Mouse (Mus musculus): ENCODE measurements around the gene Ipo7.
"Not testable (repeated sequence)": the region's sequence is repeated elsewhere in the genome, so short reads cannot be mapped to it uniquely, and the experiment has no call there.

The Ipo7 gene

DNA sequence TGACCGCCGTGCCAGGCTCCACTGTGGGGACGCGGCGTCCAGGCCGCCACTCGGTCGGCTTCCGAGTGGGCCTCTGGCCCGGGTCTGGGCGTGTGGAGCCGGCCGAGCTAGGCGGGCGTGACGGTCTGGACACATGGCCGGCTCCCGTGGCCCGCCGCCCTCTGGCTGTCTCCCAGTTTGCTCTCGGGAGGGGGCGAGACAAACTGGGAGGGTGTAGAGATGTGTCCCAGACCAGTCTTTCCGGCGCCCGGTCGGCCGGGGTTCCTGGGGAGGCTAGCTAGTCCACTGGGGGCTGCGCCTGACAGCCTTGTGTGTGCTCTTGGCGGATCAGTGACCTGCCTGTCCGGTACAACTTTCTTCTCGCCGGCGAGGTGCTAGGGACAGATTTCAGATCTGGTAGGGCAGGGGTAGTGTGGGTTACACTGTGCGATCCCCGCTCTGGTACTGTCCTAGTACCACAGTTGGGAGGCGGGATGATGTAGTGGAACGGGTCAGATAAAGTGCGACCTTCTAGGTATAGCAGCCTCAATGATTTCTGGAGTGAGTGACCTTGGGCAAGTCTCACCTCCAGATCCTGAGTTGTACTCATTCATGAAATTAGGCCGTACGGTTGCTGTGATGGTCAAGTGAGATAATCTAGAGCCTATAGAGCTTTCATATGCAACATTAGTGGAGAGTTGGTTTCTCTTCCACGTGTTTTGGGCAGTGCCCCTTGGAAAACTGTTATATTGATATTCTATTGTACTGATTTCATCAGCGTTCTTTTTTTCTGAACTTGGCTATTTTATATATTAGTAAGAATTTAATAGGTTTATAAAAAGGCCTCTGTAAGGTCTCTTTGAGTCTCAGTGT, 783 bp downstream of the Ipo7 start:
- in situ Hi-C loops (cut with MboI, MseI): no loop called here

DNA sequence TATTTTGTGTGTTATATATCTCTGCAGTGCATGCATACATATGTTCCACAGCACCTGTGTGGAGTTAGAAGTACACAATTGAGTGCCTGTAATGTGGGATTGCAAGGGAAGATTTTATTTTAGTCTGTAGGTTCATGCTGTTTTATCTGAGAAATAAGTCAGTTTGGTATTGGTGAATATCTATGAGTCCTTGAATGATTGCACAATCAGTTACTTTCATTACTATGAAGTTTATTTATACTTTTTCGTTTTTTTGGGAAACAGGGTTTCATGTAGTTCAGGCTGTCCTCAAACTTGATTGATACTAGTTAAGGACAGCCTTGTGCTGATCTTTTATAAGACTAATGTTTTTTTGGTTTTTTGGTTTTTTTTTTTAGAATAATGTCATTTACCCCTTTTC, 5.5 kb downstream of the Ipo7 start:
- in situ Hi-C loops (cut with MboI, MseI): no loop called here

DNA sequence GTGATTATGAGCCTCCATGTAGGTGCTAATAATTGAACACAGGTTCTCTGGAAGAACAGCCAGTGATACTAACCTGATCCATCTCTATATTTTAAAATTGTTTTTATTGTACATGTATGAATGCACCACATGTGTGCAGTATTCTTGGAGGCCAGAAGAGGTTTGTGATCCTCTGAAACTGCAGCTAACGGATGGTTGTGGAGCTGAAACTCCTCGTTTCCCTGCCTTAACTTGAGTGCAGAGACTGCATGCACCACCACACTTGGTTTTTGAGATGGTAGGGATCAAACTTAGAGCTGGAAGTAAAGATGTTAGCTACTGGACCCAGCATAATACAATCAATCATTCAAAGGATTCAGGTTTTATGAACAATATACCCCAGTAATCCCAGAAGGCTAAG, 8.5 kb downstream of the Ipo7 start:
- in situ Hi-C loops (cut with MboI, MseI): no loop called here

DNA sequence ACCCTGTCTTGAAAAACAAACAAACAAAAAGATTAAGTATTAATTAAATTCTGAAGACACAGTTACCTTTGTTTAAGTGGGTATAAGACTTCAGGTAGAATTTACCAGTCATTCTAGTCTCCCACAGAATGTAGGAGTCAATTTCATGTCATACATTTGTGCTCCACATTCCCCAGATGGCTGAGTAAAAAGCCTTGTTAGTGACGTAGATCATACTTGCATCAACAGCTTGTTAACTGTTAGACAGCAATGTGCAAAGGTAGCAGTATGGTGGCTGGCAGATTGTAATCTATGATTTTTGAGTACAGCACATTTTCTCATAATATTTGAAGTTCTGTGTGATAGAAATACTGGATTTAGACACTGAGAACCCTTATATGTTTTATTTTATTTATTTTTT, 10.8 kb downstream of the Ipo7 start:
- in situ Hi-C loops (cut with MboI, MseI): no loop called here

DNA sequence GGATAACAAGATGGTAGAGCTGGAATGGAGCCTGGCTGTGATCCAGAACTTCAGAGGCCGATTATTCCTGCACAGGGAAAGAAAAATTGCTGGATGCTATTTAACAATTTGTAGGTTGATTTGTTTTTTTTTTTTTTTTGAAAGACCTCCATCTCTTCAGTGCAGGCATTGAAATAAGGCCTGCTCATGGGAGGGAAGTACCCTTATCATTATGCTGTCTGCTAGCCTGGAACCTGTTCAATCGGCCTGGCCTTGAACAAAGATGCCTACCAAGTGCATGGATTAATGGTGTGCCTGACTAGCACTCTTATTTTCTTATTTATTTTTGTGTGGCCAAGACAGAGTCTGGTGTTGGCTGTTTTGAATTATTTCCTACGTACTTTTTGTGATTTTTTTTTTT, 12.3 kb downstream of the Ipo7 start:
- in situ Hi-C loops (cut with MboI, MseI): no loop called here

DNA sequence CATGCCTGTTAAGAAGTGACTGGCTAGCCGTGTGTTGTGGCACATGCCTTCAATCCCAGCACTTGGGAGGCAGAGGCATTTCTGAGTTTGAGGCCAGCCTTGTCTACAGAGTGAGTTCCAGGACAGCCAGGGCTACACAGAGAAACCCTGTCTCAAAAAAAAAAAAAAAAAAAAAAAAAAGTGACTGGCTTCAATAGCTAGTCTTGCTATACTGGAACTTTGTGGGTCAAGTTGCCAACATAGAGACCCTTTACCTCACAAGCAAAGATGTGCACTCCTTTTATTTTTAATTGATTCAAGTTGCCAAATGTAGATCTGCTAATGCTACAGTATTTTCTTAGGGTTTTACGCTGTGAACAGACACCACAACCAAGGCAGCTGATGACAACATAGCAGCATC, 39.6 kb downstream of the Ipo7 start:
- in situ Hi-C loops (cut with MboI, MseI): not testable (repeated sequence)

DNA sequence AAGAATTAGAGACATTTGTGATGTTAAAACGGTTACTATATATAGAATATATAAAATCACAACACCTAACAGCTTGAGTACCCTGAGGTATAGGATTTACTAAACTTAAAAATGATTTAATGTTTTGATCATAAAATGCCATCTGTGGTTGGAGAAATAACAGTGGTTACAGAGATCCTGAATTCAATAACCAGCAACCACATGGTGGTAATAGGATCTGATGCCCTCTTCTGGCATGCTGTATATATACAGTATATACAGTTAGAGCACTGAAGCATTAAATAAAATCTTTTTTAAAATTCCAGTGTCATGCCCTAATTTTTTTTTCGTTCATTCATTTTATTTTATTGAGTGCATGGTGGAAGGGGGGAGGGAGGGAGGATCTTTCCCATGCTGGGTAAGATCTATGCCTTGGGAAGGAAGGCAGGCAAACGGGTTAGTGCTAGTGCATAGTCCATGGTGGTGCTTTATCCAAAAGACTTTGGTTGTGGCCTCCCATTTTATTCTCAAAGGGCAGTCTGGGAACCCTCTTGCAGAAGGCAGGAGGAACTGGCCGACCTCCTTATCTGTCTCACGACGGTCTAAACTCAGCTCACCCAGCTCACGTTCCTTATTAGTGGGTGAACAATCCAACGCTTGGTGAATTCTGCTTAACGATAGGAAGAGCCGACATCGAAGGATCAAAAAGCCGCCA, 41.2 kb downstream of the Ipo7 start:
- in situ Hi-C loops (cut with MboI, MseI): no loop called here

DNA sequence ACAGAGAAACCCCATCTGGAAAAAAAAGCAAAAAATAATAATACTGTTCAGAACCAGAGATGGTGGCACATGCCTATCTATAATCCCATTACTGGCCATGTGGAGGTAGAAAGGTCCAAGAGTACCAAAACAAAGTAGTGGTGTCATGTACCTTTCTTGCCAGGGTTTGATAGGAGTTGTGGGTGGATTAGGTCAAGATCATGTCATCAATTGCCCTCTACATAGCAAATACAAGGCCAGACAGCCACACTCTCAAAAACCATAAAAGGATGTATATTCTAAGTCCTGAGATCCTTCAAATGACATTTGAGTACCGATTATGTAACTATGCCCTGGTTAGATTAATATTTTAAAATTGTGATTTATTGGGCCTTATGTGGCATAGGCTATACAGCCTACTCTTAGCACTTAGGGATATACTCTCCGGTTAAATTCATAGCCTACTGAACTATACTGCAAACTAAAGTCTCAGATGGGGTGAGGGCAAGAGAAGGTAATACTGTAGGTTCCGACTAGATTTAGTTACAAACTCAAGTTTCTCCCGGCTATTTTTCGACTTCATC, 42.1 kb downstream of the Ipo7 start:
- in situ Hi-C loops (cut with MboI, MseI): no loop called here

DNA sequence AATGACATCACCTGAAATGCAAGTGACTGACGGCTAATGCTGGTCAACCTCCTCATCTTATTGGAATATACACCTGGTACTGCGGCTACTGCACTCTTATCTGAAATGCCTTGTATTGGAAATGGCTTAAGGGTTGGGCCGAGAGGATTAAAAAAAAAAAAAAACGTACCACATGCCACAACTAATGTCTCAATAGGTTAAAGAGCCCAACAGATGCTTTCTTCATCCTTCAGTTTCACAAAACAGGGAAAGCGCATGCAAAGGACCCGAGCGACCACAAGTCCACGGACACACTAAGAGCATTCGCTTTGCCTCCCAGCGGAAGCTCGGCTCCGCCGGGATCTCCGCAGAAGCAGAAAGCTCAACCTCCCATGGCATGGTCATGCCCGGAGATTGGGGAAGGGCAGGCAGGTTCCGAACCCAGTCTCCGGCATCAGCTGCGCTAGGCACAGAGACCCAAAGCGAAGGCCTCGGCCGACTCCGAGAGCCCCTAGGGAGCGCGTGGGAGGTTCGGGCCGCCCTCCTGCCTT, 42.7 kb downstream of the Ipo7 start:
- in situ Hi-C loops (cut with MboI, MseI): no loop called here

DNA sequence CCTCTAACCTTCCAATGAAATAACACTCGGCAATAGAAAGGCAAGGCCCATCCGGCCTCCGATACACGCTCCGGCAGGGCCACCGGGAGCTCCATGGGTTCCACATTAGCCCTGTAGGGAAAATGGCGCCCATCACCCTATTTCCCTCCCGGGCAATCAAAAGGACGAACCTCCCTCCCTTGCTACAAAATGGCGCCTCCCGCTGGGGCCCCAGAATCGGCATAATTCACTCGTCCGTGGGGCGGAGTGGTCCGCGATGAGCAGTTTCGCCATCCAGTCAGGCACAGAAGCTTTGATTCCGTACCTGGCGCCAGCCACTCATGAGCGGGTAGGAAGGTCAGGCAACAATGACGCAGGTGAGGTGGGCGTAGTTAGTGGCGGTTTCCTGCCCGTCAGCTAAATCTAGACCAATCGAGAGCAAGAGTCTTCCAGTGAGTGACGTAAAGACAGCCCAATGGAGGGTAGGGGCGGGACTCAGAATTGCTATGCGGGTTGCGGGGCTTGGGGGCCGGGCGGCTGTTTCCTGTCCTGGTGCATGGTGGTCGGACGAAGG, 43.2 kb downstream of the Ipo7 start, which contains the start of gene Zfp143:
TSS of gene Zfp143 (plus strand) at position 19 of the 553 bp plus-strand sequence.
- in situ Hi-C loops (cut with MboI, MseI): no loop called here

DNA sequence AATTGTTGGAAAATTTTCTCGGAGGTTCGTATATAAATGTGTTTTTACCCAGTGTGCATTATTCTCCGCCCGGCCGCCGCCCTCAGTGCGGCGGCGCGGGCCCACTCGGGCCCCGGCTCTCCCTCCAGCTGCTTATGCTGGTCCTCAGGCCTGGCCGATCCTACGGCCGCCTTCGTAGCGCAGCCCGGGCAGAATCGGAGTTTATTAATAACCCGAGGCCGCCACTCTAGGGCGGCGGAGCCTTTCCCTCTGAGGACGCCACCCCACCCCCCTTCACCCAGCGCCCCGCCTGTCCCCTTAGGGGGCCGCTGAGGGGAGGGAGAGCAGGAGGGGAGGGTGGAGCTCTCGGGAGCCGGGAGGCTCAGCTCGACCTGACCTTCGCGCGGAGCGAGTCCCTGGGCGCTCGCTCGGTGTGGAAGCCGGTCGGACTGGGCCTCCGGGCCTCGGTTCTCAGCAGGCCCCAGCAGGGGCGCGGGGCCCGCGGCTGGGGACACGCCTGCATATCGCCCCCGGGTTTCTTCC, 43.7 kb downstream of the Ipo7 start:
- in situ Hi-C loops (cut with MboI, MseI): no loop called here

DNA sequence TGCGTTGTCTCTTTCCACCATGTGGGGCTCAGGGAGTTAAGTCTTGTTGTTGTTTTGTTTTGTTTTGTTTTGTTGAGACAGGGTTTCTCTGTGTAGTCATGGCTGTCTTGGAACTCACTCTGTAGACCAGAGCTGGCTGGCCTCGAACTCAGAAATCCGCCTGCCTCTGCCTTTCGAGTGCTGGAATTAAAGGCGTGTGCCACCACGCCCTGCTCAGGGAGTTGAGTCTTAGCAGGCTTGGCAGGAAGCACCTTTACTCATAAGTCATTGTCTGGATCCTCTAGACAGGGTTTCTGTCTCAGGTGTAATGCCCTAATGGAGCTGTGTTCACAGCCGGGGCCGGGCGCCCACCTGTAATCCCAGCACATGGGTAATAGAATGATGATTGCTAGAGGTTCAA, 45.7 kb downstream of the Ipo7 start:
- in situ Hi-C loops (cut with MboI, MseI): no loop called here

DNA sequence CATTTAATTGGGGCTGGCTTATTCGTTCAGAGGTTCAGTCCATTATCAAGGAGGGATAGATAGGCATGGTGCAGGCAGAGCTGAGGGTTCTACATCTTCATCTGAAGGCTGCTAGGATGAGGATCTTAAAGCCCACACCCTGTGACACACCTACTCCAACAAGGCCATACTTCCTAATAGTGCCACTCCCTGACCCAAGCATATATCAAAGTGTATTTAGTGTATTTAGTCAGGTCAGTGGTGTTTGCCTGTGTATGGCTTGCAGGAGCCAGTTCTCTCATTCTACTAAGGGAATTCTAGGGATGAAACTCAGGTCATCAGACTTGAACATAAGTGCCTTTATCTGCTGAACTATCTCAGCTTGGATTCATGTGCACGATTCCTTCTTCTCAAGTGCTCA, 51.0 kb downstream of the Ipo7 start:
- in situ Hi-C loops (cut with MboI, MseI): no loop called here

DNA sequence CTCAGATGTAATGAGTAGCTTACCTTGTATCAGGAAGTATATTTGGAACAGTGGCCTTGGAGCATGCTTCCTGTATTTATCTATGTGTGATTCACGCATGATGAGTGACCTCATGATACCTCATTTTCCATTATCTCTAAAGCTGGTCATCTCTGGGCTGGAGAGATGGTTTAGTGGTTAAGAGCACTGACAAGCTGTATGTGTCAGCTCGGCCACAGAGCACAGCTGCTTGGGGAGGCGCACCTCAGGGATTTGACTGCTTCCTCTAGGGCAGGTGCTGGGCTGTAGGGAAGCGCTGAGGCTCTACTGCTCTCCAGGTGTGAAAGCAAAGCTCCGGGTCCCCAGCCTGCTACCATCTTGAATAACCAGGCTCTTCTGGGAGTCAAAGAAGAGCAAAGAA, 60.1 kb downstream of the Ipo7 start:
- in situ Hi-C loops (cut with MboI, MseI): no loop called here

DNA sequence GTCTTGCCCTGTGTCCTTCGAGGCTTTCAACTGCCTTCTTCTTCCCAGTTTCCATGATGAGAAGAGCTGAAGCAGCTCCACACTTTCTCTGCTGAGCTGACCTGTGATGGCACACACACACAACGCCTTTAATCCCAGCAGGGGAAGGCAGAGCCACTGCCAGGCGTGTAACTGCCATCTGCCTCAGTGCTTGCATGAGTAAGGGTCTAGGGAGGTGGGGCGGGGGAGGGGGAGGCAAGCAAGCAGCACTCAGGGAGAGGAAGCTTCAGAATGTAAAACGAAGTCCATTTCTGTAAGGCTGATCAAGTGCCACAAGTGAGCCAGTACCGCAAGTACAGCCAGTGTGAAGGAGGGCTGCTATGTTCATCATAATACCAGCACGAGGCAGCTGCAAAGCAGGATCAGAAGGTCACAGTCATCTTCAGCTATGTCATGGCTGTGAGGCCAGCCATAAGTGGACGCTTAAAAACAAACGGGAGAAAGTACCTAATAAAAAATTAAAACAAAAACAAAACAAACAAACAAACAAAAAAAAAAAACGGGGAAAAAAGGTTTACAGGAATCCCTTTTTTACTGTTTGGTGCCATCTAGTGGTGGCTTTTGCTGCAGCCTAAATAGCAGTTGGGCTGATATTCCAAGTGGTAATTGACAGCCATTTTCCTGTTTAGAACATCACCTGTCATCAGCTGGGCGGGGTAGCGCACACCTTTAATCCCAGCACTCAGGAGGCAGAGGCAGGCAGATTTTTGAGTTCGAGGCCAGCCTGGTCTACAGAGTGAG, 65.5 kb downstream of the Ipo7 start:
- in situ Hi-C loops (cut with MboI, MseI): no loop called here

DNA sequence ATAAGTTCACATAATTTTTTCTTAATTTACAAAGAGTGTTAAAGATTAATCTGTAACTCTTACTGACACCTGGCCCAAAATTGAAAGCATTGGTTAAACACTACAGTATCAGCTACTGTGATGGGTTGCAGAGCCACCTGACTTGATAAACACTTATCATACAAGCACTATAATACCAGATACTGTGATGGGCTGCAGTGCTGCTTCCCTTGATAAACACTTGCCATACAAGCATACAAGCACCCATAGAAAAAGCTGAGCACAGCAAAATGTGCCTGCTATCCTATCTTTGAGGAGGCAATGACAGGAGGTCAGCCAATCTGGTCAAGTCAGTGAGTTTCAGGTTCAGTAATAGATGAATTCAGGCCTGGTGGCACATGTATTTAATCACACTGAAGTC, 67.1 kb downstream of the Ipo7 start:
- in situ Hi-C loops (cut with MboI, MseI): no loop called here

DNA sequence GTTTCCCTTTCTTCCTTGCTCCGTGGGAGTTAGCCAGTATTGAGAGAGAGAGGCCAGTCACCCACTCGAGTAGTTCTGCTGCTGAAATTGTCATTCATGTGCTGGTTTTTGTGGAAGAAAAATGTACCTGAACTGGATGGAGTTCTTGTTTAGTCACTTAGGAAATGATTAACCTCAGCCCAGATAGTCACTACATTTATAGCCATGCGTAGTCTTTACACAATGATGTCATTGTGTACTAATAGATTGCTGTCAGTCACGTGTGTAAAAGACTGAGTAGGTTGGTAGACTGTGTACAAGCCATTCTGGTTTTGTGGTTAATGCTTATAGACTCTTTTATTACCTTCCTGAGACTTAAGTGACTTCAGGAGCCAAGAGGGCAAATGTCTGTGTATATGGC, 69.8 kb downstream of the Ipo7 start:
- in situ Hi-C loops (cut with MboI, MseI): no loop called here

DNA sequence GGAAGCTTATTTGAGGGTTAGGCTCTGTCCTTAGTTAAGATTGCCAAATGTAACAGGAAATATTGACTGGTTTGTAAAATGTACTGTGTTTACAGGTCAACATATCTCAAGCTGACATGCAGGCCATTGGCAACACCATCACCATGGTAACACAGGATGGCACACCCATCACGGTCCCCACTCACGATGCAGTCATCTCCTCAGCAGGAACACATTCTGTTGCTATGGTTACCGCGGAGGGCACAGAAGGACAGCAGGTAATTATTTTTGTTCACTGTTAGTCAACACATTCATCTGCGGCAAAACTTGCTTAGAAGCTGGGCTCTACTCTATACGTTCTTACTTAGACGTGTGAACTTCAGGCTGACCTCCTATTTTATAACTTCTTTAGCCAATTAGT, 73.6 kb downstream of the Ipo7 start:
- in situ Hi-C loops (cut with MboI, MseI): no loop called here

DNA sequence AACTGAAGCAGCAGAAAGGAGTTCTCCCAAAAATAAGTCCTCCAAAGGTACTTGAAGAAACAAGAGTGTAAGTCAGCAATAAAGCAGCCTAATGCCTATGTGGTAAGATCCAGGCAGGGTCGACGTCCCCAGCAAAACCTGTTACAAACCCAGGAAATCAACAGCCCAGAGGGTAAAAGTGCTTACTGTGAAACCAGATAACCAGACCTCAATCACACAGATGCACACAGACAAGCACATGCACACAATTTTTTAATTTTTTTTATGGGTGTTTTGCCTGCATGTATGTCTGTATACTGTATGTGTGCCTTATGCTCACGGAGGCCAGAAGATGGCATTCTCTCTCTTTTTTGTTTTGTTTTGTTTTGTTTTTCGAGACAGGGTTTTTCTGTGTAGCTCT, 78.3 kb downstream of the Ipo7 start:
- in situ Hi-C loops (cut with MboI, MseI): no loop called here

DNA sequence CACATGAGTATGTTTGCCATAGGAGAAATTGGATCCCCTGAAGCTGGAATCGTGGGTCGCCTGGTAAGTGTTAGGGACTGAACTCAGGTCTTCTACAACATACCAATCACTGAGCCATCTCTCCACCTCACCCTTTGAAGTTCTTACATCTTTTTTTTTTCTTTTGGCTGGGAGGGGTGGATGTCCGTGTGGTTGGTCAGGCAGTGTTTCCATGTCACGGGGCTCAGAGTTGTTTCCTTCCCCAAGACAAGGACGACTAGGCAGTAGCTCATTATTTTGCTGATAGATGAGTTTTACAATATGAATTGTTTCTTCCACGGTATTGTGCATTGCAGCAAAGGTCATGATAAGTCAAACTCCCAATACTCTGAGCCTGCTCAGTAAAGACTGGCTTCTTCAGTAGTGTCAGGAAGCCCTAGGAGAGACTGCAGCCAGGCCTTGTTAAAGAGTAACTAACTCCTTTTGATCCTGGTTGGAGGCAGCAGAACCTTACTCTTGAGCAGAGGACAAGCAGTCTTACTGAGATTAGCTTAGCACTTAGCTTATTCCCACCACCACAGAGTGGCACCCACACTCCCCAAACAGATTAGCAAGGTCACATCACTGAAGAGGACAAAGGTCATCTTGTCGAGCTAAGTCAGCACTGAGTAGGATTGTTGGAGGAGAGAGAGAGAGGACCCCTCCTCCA, 79.2 kb downstream of the Ipo7 start:
- in situ Hi-C loops (cut with MboI, MseI): no loop called here

DNA sequence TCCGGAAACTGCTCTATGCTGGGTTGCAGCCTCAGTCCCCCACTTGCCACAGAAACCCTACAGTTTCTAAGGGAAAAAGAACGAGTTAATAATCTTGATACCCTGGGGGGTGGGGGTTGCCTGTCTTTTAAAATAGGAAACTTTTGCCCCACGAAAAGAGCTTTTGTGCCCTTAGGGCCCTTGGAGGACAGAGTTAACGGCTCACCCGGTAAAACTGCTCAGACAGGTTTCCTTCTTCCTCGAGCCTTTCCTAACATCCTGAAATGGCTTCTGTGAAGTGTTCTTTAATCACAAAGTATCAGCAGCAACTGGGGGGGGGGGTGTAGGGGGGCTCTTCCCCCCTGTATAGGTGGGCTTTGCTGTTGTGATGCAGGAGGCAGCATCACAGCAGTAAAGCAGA, 82.8 kb downstream of the Ipo7 start:
- in situ Hi-C loops (cut with MboI, MseI): no loop called here
